20 mouse cellular contexts compared by ENCODE assay signal in genomic region chr10:127368273-127368672, GRCm38 (mm10). TPM values are rescaled to one million over a fixed set of nuclear protein-coding genes. Genes with fewer than 3 reads are reported as not detected.
"Had no signal": no experiment of that assay in that cellular context is flagged by ENCODE, and none has a peak within 500 bp of the region (broad histone marks: within the 10 kb centered on the region; RNA-seq: fewer than 3 reads in every experiment).

No protein-coding gene starts in this region.

- H3K36me3 ChIP-seq: limb, embryonic 13.5 days; lung, embryonic 15.5 days; midbrain, embryonic 15.5 days; neural tube, embryonic 12.5 days; stomach, embryonic 15.5 days had no signal

- H3K27me3 ChIP-seq: limb, embryonic 13.5 days; lung, embryonic 15.5 days; midbrain, embryonic 15.5 days; neural tube, embryonic 12.5 days; stomach, embryonic 15.5 days had no signal

- H3K4me1 ChIP-seq: limb, embryonic 13.5 days; lung, embryonic 15.5 days; megakaryocyte, embryonic 14.5 days; midbrain, embryonic 15.5 days; neural tube, embryonic 12.5 days; stomach, embryonic 15.5 days had no signal

- H3K9ac ChIP-seq: limb, embryonic 13.5 days; lung, embryonic 15.5 days; midbrain, embryonic 15.5 days; neural tube, embryonic 12.5 days; stomach, embryonic 15.5 days had no signal

- H3K27ac ChIP-seq: limb, embryonic 13.5 days; lung, embryonic 15.5 days; macrophage; midbrain, embryonic 15.5 days; neural tube, embryonic 12.5 days; stomach, embryonic 15.5 days had no signal

- H3K9me3 ChIP-seq: limb, embryonic 13.5 days; lung, embryonic 15.5 days; megakaryocyte, embryonic 14.5 days; midbrain, embryonic 15.5 days; neural tube, embryonic 12.5 days; stomach, embryonic 15.5 days had no signal

- ATAC-seq: midbrain, embryonic 15.5 days had no signal

- DNase-seq: kidney, adult 18-20 months; kidney, postnatal 36 days; layer of hippocampus, adult 9-11 months; layer of hippocampus, postnatal 36 days; left cerebral cortex, postnatal 4 days; lung, postnatal 14 days; retina, postnatal 1 day; right cerebral cortex, postnatal 4 days; spleen, adult 18-20 months; thymus, postnatal 36 days had no signal

- H3K4me2 ChIP-seq: limb, embryonic 13.5 days; lung, embryonic 15.5 days; midbrain, embryonic 11.5 days; midbrain, embryonic 15.5 days; neural tube, embryonic 12.5 days; stomach, embryonic 15.5 days had no signal

- H3K4me3 ChIP-seq: limb, embryonic 13.5 days; lung, embryonic 15.5 days; megakaryocyte, embryonic 14.5 days; midbrain, embryonic 15.5 days; neural tube, embryonic 12.5 days; stomach, embryonic 15.5 days had no signal

RNA-seq across cellular contexts. Expression of gene Inhbc, which starts 2.0 kb away (rescaled TPM):
- polyA plus RNA-seq: limb, embryonic 13.5 days; macrophage; midbrain, embryonic 11.5 days; midbrain, embryonic 15.5 days; neural tube, embryonic 12.5 days; thymus, postnatal 0 days had no signal

RNA-seq across cellular contexts. Expression of gene Inhbe, which starts 14.1 kb away (rescaled TPM):
- polyA plus RNA-seq: lung, embryonic 15.5 days; macrophage; midbrain, embryonic 11.5 days; neural tube, embryonic 12.5 days; testis, adult 2 months; thymus, postnatal 0 days had no signal

RNA-seq across cellular contexts. Expression of gene Gli1, which starts 26.5 kb away (rescaled TPM):
- polyA plus RNA-seq: macrophage had no signal
